Mouse (Mus musculus) lung, adult 2 months (tissue): ENCODE data around the gene Prkce.

ENCODE experiments used
- CTCF ChIP-seq: fragments of 200-500 bp; IDR thresholded peaks from 2 replicates; pipeline ENCODE4 v1.5.1; 2011; ENCODE audit warnings: mild to moderate bottlenecking, low read length, control low read depth; ENCODE audit not compliant: insufficient read depth
- POLR2A ChIP-seq: fragments of 200-500 bp; IDR thresholded peaks from 2 replicates; pipeline ENCODE4 v1.6.1; 2011; ENCODE audit warnings: low read depth, mild to moderate bottlenecking, control low read depth, low read length, borderline replicate concordance; ENCODE audit errors: extremely low read depth

DNA sequence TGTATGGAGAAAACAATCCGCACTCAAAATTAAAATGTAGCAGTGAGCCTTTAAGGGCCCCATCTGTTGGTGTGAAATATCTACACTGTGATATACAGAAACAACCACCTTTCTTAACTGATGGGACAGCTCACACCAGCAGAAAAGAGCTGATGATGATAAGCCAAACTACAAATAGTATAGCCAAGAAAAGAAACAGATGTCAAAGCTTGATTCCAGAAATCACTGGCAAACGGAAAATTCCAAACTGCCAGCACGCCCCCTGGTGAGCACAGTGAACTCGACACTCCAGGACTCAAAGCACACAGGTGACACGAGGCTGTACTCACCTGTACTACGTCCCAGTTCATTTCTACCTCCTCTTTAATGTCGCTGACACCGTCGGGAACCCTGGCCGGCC is 31.8 kb upstream of the Prkce start:
- TF ChIP-seq CTCF (no peak), POLR2A (no peak)
